Mouse (Mus musculus) natural killer cell, adult 2 months (primary cell): ENCODE data around the gene Sox21.

Experiments used
- DNase-seq, 2 experiments: peaks; one replicate each; pipeline ENCODE4 v3.0.0; 2022; ENCODE audit warnings: low spot score in 2 of 2

Sox21 gene

GRCm38 (mm10) chr14:118236886-118237289 is at the start of gene Sox21:
TSS of gene Sox21 (minus strand) at chr14:118237030.
- no peak for DNase-seq

GRCm38 (mm10) chr14:118286096-118286495 is 49.3 kb upstream of the Sox21 start:
- DNase-seq: no peak

- no peak for DNase-seq
Measured at GRCm38 (mm10) chr14:118282917-118283316, 46.1 kb upstream of the Sox21 start.

GRCm38 (mm10) chr14:118282272-118282671 is 45.4 kb upstream of the Sox21 start:
- no peak for DNase-seq

GRCm38 (mm10) chr14:118277704-118278498 is 41.1 kb upstream of the Sox21 start:
- DNase-seq: no peak

GRCm38 (mm10) chr14:118272594-118273555 is 36.0 kb upstream of the Sox21 start:
- no peak for DNase-seq

GRCm38 (mm10) chr14:118268849-118269248 is 32.0 kb upstream of the Sox21 start:
- no peak for DNase-seq

GRCm38 (mm10) chr14:118266660-118267059 is 29.8 kb upstream of the Sox21 start, which contains the start of gene Gm9376:
TSS of gene Gm9376 (plus strand) at chr14:118266960.
- no peak for DNase-seq

GRCm38 (mm10) chr14:118253381-118253780 is 16.6 kb upstream of the Sox21 start:
- no peak for DNase-seq

GRCm38 (mm10) chr14:118241416-118241815 is 4.6 kb upstream of the Sox21 start:
- DNase-seq: no peak

GRCm38 (mm10) chr14:118239351-118239750 is 2.5 kb upstream of the Sox21 start:
- no peak for DNase-seq

- no peak for DNase-seq
Measured at GRCm38 (mm10) chr14:118237786-118238185, 956 bp upstream of the Sox21 start.

- DNase-seq: no peak
Measured at GRCm38 (mm10) chr14:118235973-118236885, 601 bp downstream of the Sox21 start.

GRCm38 (mm10) chr14:118235361-118235972 is 1.4 kb downstream of the Sox21 start:
- no peak for DNase-seq

GRCm38 (mm10) chr14:118234541-118235210 is 2.2 kb downstream of the Sox21 start:
- no peak for DNase-seq

GRCm38 (mm10) chr14:118233786-118234540 is 2.9 kb downstream of the Sox21 start:
- DNase-seq: no peak

GRCm38 (mm10) chr14:118232381-118232970 is 4.4 kb downstream of the Sox21 start:
- no peak for DNase-seq

GRCm38 (mm10) chr14:118226471-118227155 is 10.2 kb downstream of the Sox21 start:
- no peak for DNase-seq

GRCm38 (mm10) chr14:118225911-118226310 is 10.9 kb downstream of the Sox21 start:
- DNase-seq: no peak
